Mouse (Mus musculus) layer of hippocampus, postnatal 10 days (tissue): Measurements from ENCODE around the gene Kcnt2. TPM values are rescaled to one million over a fixed set of nuclear protein-coding genes. Genes with fewer than 3 reads are reported as not detected.

Source experiments
- DNase-seq, 2 experiments: peaks; one replicate each; pipeline ENCODE4 v3.0.0; 2021; ENCODE audit warnings: low spot score in 2 of 2
- total RNA-seq, 2 experiments: library from RNA; stranded (reverse); gene quantifications; 2 replicates each; pipeline ENCODE4 v1.2.3; 2021

Gene Kcnt2
- total RNA-seq, 2 experiments from 2014 or later, result 25.5 to 25.7 TPM

DNA sequence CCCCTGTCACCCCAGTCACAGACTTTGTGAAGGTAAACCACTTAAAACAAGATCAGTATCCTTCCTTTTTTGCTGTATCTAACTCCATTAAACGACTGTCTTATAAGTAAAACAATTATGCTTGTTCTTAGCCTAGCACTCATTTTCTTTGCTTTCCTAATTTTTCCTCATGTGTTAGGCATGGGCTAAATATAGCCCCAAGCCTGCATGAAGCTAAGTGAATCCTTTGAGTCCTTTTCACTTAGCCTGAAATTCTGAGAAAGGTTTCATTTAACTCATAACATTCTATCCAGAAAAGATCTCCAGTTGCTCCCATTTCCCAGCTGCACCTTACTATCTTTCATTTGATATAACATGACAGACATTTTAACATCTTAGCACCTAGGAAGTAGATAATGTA lies 127.6 kb downstream of the Kcnt2 start:
- DNase-seq, result no peak

DNA sequence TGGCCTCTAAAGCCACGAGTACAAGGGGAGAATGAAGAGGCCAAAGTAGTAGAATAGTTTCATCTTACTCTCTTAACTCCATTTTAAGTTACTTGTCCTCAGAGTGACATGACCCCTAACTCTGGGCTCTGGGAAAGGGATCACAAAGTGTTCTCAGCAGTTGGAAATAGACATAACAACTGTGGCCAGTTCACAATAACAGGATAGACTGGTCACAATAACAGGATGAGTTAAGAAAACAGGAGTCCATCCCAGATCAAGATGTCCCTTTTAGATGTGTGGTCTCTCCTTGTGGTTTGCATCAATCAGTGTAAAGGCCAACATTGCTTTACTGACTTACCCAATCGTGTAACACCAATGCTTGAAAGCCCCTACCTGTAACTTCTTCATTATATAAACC lies 132.8 kb downstream of the Kcnt2 start:
- no peak for DNase-seq

- no peak for DNase-seq
Measured at GRCm38 (mm10) chr1:140379526-140379925, 133.6 kb downstream of the Kcnt2 start.

DNA sequence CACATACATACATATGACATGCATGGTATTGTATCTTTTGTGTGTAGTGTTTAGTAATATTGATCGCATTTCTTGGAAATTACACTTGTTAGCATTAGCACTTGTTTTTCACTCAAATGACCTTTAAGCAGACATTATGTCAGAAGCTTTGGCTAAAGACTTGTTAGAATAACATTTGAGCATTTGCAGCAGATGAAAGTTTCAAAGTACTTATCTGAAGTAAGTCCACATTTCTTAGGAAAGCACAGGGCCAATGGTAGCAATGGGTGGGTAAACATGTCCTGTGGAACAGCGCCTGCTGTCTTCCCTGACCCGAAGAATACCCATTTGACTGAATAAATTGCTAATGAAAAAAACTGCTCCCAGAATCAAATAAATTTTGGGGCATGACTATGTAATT lies 135.1 kb downstream of the Kcnt2 start:
- DNase-seq, result no peak

GRCm38 (mm10) chr1:140390301-140390700 lies 144.3 kb downstream of the Kcnt2 start:
- no peak for DNase-seq

- DNase-seq, result no peak
Measured at GRCm38 (mm10) chr1:140397756-140398155, 151.8 kb downstream of the Kcnt2 start.

GRCm38 (mm10) chr1:140406631-140407288 lies 160.8 kb downstream of the Kcnt2 start:
- no peak for DNase-seq

DNA sequence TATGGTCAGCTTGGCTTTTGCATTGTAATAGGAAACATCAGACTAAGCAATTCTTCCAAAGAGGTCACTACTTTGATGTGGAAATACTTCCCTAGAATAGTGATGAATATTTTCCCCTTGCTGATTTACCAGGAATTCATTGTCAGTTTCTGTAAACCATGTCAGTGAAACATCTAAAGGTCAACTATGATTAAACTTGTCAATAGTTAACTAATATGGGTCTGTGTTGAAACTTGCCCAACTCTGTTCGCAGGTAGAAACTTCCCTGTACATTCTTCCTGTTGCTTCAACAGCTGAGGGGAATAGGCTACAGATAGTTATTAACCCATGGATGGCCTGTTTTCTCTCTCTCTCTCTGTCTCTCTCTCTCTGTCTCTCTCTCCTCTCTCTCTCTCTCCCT lies 169.8 kb downstream of the Kcnt2 start:
- no peak for DNase-seq

DNA sequence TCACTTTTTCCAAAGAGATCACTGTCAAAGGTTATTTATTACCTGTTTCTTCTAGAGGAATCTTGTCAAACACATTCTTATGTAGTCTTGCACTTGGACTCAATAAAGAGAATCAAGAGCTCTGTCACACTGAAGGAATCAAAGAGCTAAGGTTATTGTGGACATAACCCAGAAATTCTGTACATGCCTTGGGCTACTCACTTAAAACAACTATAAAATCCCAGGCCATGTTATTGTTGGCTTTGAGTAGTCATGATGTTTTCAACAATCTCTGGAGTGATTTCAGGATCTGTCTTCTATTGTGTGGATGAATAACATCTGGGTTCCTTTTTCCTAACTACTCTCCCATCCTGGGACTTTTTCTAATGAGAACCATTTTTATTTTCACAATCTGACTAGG lies 177.0 kb downstream of the Kcnt2 start:
- DNase-seq, result no peak

- DNase-seq, result no peak
Measured at GRCm38 (mm10) chr1:140429284-140429850, 183.4 kb downstream of the Kcnt2 start.

DNA sequence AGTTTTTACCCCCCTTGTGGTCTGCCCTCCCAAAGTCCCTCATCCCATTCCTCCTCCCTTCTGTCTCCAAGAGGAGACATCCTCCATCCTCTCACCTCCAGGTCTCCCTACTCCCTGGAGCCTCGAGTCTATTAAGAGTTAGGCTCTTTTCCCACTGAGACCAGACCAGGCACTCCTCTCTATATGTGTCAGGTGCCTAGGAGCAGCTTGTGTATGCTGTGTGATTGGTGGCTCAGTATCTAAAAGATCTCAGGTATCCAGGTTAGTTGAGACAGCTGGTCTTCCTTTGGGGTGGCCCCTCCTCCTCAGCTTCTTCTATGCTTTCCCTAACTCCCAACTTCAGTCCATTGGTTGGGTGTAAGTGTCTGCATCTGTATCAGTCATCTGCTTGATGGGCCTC lies 186.1 kb downstream of the Kcnt2 start:
- no peak for DNase-seq

- DNase-seq, result no peak
Measured at GRCm38 (mm10) chr1:140434791-140435190, 188.8 kb downstream of the Kcnt2 start.

DNA sequence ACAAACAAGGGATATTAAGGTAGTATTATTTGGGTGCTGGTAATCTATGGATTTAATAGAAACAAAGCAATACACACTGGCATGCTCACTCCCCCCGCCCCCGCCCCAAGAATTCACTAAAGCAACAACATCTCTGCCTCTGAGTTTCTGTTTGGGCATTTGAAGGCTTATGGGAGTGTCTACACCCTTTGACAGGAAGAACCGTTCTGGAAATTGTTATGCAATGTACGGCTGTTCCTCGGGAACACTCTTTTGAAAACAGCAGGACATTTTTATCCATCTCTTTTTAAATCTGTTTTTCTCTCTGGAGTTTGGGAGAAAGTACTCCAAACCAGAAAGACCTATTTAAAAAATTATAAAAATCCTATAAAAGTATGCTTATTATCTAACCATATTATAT lies 192.2 kb downstream of the Kcnt2 start:
- DNase-seq, result no peak

DNA sequence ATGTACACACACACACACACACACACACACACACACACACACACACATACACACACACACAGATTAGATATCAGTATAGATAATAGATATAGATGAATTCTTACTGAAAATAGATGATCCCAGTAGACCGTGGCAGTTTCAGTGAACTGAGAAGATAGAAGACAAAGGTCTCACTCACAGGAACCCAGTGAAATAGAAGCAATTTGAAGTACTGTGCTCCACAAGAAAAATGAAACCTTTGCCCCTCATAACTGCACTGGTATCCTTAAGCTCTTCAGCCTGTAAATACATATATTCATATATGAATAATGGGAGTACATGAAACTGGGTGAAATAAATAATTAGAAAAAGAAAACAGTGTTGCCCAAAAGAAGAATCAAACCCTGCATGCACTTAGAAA lies 197.9 kb downstream of the Kcnt2 start:
- DNase-seq, result no peak

- no peak for DNase-seq
Measured at GRCm38 (mm10) chr1:140444394-140444793, 198.4 kb downstream of the Kcnt2 start.

GRCm38 (mm10) chr1:140451461-140451860 lies 205.5 kb downstream of the Kcnt2 start:
- DNase-seq, result no peak

GRCm38 (mm10) chr1:140451924-140452323 lies 206.0 kb downstream of the Kcnt2 start:
- no peak for DNase-seq

DNA sequence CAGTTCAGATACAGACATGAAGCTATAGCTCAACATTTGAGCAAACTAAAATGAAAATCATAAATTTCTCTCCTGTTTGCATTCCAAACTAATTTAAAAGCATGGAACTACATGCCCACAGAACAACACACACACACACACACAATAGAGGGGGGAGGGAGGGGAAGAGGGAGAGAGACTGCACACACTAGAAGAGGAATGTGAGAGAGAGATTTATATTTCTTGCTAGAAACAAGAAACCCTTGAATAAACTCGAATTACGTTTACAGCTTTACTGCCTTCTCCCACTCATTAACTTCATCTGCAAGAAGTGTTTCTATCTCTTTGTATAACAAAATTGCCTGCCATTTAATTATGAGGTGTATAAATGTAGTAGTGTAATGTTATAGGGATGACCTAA lies 209.9 kb downstream of the Kcnt2 start:
- DNase-seq, result no peak

- DNase-seq, result no peak
Measured at GRCm38 (mm10) chr1:140456873-140457272, 210.9 kb downstream of the Kcnt2 start.

GRCm38 (mm10) chr1:140468315-140468714 lies 222.4 kb downstream of the Kcnt2 start:
- no peak for DNase-seq

DNA sequence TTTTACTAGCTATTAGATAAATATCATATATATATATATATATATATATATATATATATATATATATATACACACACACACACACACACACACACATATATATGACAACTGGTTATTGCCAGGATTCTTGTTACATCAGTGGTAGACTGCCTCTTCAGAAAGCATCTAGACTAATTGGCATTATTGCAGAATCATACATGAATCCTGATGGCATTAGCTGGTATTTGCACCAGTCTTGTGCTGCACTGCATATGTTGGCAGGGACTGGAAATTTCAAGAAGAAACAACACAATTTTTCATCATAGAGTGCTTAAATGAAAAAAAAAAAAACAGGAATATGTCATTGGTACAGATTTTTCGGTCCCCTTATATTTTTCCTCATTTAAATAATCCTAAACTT lies 223.6 kb downstream of the Kcnt2 start:
- no peak for DNase-seq

- DNase-seq, result no peak
Measured at GRCm38 (mm10) chr1:140476921-140477320, 231.0 kb downstream of the Kcnt2 start.

GRCm38 (mm10) chr1:140484016-140484415 lies 238.1 kb downstream of the Kcnt2 start:
- DNase-seq, result no peak
